Mouse (Mus musculus) olfactory bulb, adult 2 months (tissue): ENCODE data around the gene Ttll8.

Experiments
- CTCF ChIP-seq: fragments of 200-500 bp; IDR thresholded peaks from 2 replicates; pipeline ENCODE4 v1.5.1; 2012; ENCODE audit warnings: low read depth, mild to moderate bottlenecking, low read length, moderate library complexity; ENCODE audit not compliant: insufficient read depth
- POLR2A ChIP-seq: fragments of 200-500 bp; IDR thresholded peaks from 2 replicates; pipeline ENCODE4 v1.6.1; 2012; ENCODE audit warnings: mild to moderate bottlenecking, low read depth, low read length, moderate library complexity; ENCODE audit not compliant: insufficient read depth

GRCm38 (mm10) chr15:88883342-88883741 is 70.9 kb downstream of the Ttll8 start:
- TF ChIP-seq CTCF (no peak), POLR2A (no peak)
